In the genomic region with DNA sequence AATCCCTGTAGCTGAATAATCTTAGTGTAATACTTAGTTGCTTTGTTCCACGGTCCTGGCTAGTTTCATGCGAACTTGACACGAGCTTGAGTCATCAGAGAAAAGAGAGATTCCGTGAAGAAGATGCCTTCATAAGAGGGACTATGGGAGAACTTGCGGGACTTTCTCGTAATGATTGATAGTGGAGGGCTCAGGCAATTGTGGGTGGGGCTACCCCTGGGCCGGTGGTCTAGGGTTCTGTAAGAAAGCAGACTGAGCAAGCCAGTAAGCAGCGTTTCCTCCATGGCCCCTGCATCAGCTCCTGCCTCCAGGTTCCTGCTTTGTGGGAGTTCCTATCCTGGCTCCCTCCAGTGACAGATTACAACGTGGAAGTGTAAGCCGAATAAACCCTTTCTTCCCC, we compare ENCODE assay signal across 9 mouse cellular contexts. TPM values are rescaled to one million over a fixed set of nuclear protein-coding genes. Genes with fewer than 3 reads are reported as not detected.
DNase-seq lines count a peak whose midpoint lies in the region; ATAC-seq and TF ChIP-seq lines count a peak whose summit lies in the region.
"Had no signal": no experiment of that assay in that cellular context is flagged by ENCODE, and none has a peak within 500 bp of the region (broad histone marks: within the 10 kb centered on the region; RNA-seq: fewer than 3 reads in every experiment).

No protein-coding gene starts in this region.

- H3K9me3 ChIP-seq in lung, embryonic 14.5 days (ENCODE audit: low read depth, low read length): no peaks in the 10 kb centered on the region
- H3K9me3 ChIP-seq in intestine, postnatal 0 days (ENCODE audit: control insufficient read depth): no peaks in the 10 kb centered on the region
- H3K9me3 ChIP-seq in neural tube, embryonic 15.5 days (replicated peaks): no peaks in the 10 kb centered on the region

- WGBS in lung, embryonic 14.5 days: 16% methylated on average over 10 of the region's 10 CpGs
- 18% methylated on average over 10 of the region's 10 CpGs for WGBS in intestine, postnatal 0 days
- 25% methylated on average over 10 of the region's 10 CpGs for WGBS in neural tube, embryonic 15.5 days

- no peak for ATAC-seq in cerebellum, adult (ENCODE audit: insufficient number of reproducible peaks, low FRiP score, low TSS enrichment)
- ATAC-seq in lung, embryonic 14.5 days (ENCODE audit: insufficient read depth): no peak
- no peak for ATAC-seq in intestine, postnatal 0 days
- ATAC-seq in neural tube, embryonic 15.5 days (ENCODE audit: low FRiP score): no peak; the same call in 1 of the 2 replicates
- no peak for ATAC-seq in inflammation-experienced regulatory T-cells, adult 6 months

- no peak overlapping the region for H3K9ac ChIP-seq in lung, embryonic 14.5 days
- no peak overlapping the region for H3K9ac ChIP-seq in intestine, postnatal 0 days (ENCODE audit: low read depth, low read length)
- no peak overlapping the region for H3K9ac ChIP-seq in neural tube, embryonic 15.5 days (replicated peaks)

- DNase-seq in cerebellum, adult 11-12 months: peak; percentile 49
- no peak for DNase-seq in lung, embryonic 14.5 days
- no peak for DNase-seq in lung, postnatal 14 days
- no peak for DNase-seq in layer of hippocampus, adult 9-10 months (ENCODE audit: low spot score)

- H3K27ac ChIP-seq in lung, embryonic 14.5 days (ENCODE audit: low read depth): no peak overlapping the region
- H3K27ac ChIP-seq in intestine, postnatal 0 days (ENCODE audit: low read depth, low read length): no peak overlapping the region
- 0 out of 2 replicates have a peak overlapping the region, but pooled peaks have one; percentile 54 for H3K27ac ChIP-seq in neural tube, embryonic 15.5 days (replicated peaks)

- peak overlapping the region; percentile 72 for H3K4me2 ChIP-seq in lung, embryonic 14.5 days
- H3K4me2 ChIP-seq in intestine, postnatal 0 days (replicated peaks; ENCODE audit: low read depth): peak overlapping the region; percentile 85
- peak overlapping the region; percentile 70 for H3K4me2 ChIP-seq in neural tube, embryonic 15.5 days

- no peak overlapping the region for H3K4me3 ChIP-seq in lung, embryonic 14.5 days (ENCODE audit: low read depth, low read length)
- H3K4me3 ChIP-seq in intestine, postnatal 0 days (ENCODE audit: low read depth, low read length): peak overlapping the region; percentile 64; the same call in 1 of the 2 replicates
- peak overlapping the region; percentile 59; the same call in 1 of the 2 replicates for H3K4me3 ChIP-seq in neural tube, embryonic 15.5 days (replicated peaks)

- TF ChIP-seq CTCF in lung, embryonic 14.5 days (IDR thresholded peaks at IDR 0.05; ENCODE audit: low read depth): no peak
- no peak for TF ChIP-seq CTCF in intestine, postnatal 0 days (IDR thresholded peaks at IDR 0.05; ENCODE audit: low read depth)

- H3K4me1 ChIP-seq in lung, embryonic 14.5 days (ENCODE audit: insufficient read depth): peaks cover 4% of the 10 kb centered on the region; the same call in 1 of the 2 replicates
- no peaks in the 10 kb centered on the region for H3K4me1 ChIP-seq in intestine, postnatal 0 days (replicated peaks; ENCODE audit: control insufficient read depth, insufficient read depth, low read length)
- H3K4me1 ChIP-seq in neural tube, embryonic 15.5 days: peaks cover 23% of the 10 kb centered on the region

- H3K27me3 ChIP-seq in lung, embryonic 14.5 days (ENCODE audit: insufficient read depth, low read length): no peaks in the 10 kb centered on the region
- no peaks in the 10 kb centered on the region for H3K27me3 ChIP-seq in intestine, postnatal 0 days (replicated peaks; ENCODE audit: control insufficient read depth, insufficient read depth, low read length)
- no peaks in the 10 kb centered on the region for H3K27me3 ChIP-seq in neural tube, embryonic 15.5 days (replicated peaks)

- H3K36me3 ChIP-seq in lung, embryonic 14.5 days (ENCODE audit: insufficient read depth): no peaks in the 10 kb centered on the region
- no peaks in the 10 kb centered on the region for H3K36me3 ChIP-seq in intestine, postnatal 0 days (ENCODE audit: control insufficient read depth, insufficient read depth)
- no peaks in the 10 kb centered on the region for H3K36me3 ChIP-seq in neural tube, embryonic 15.5 days

RNA-seq across cellular contexts. Expression of a gene that starts 0.8 kb away (rescaled TPM):
- polyA plus RNA-seq in lung, embryonic 14.5 days (2014; fragmentation: Nextera tagmentation; extraction: Ambion mirVana): 3.5 and 4.0 TPM in 2 replicates
- 0.87 and 1.0 TPM in 2 replicates for polyA plus RNA-seq in intestine, postnatal 0 days (2015; fragmentation: Nextera tagmentation; extraction: Ambion mirVana)
- polyA plus RNA-seq in neural tube, embryonic 15.5 days (2015; fragmentation: Nextera tagmentation; extraction: Ambion mirVana): 4.3 and 4.5 TPM in 2 replicates
- 1 to 10 TPM; 2.9 to 3.9 (median 3.0) TPM for polyA plus RNA-seq in inflammation-experienced regulatory T-cells, adult 6 months (2017; shearing (Covaris generic))

RNA-seq across cellular contexts. Expression of a gene that starts 7.7 kb away (rescaled TPM):
- polyA plus RNA-seq in lung, embryonic 14.5 days (2014; fragmentation: Nextera tagmentation; extraction: Ambion mirVana): 0.26 and 0.30 TPM in 2 replicates
- polyA plus RNA-seq in intestine, postnatal 0 days (2015; fragmentation: Nextera tagmentation; extraction: Ambion mirVana): 2.1 and 2.5 TPM in 2 replicates
- 2.0 and 3.0 TPM in 2 replicates for polyA plus RNA-seq in neural tube, embryonic 15.5 days (2015; fragmentation: Nextera tagmentation; extraction: Ambion mirVana)
- polyA plus RNA-seq in inflammation-experienced regulatory T-cells, adult 6 months (2017; shearing (Covaris generic)): under 1 TPM; 0.31 to 0.92 (median 0.38) TPM
- polyA plus RNA-seq: C2C12 had no signal

RNA-seq across cellular contexts. Expression of a gene that starts 43.8 kb away (rescaled TPM):
- polyA plus RNA-seq in lung, embryonic 14.5 days (2014; fragmentation: Nextera tagmentation; extraction: Ambion mirVana): 99.0 and 107 TPM in 2 replicates
- 22.9 and 25.4 TPM in 2 replicates for polyA plus RNA-seq in intestine, postnatal 0 days (2015; fragmentation: Nextera tagmentation; extraction: Ambion mirVana)
- 47.6 and 54.5 TPM in 2 replicates for polyA plus RNA-seq in neural tube, embryonic 15.5 days (2015; fragmentation: Nextera tagmentation; extraction: Ambion mirVana)
- 10 to 100 TPM in 2 of 3 experiments, 1 to 10 TPM in 1; 9.9 to 16.1 (median 15.0) TPM for polyA plus RNA-seq in inflammation-experienced regulatory T-cells, adult 6 months (2017; shearing (Covaris generic))
